Mouse (Mus musculus) small intestine, adult 2 months (tissue): Measurements from ENCODE around the gene Galntl5. TPM values are rescaled to one million over a fixed set of nuclear protein-coding genes. Genes with fewer than 3 reads are reported as not detected.

ENCODE experiments used
- H3K27ac ChIP-seq: fragments of 200-500 bp; 2 replicates; pipeline ENCODE4 v1.5.1; 2012; ENCODE audit warnings: low read depth, low read length, control low read depth, inconsistent platforms; ENCODE audit not compliant: insufficient read depth
- H3K27me3 ChIP-seq: fragments of 200-500 bp; 2 replicates; pipeline ENCODE4 v1.6.1; 2012; ENCODE audit warnings: mild to moderate bottlenecking, moderate library complexity, low read length, inconsistent platforms; ENCODE audit not compliant: control insufficient read depth, insufficient read depth
- H3K36me3 ChIP-seq: fragments of 200-500 bp; 2 replicates; pipeline ENCODE4 v1.6.1; 2012; ENCODE audit warnings: mild to moderate bottlenecking, low read length, control low read depth, inconsistent platforms; ENCODE audit not compliant: control insufficient read depth, insufficient read depth
- H3K4me1 ChIP-seq: fragments of 200-500 bp; 2 replicates; pipeline ENCODE4 v1.6.1; 2012; ENCODE audit warnings: low read length, inconsistent platforms, mixed read lengths; ENCODE audit not compliant: control insufficient read depth, insufficient read depth, insufficient read length
- H3K4me3 ChIP-seq: fragments of 200-500 bp; 2 replicates; pipeline ENCODE4 v1.5.1; 2012; ENCODE audit warnings: low read depth, mild to moderate bottlenecking, control low read depth, inconsistent platforms, low read length, moderate library complexity
- CTCF ChIP-seq: fragments of 200-500 bp; IDR thresholded peaks from 2 replicates; pipeline ENCODE4 v1.5.1; 2012; ENCODE audit warnings: low read depth, mild to moderate bottlenecking, control low read depth, inconsistent platforms, low read length, moderate library complexity, mixed read lengths; ENCODE audit not compliant: insufficient replicate concordance, insufficient read length; ENCODE audit errors: extremely low read depth
- POLR2A ChIP-seq: fragments of 200-500 bp; IDR thresholded peaks from 2 replicates; pipeline ENCODE4 v1.6.1; 2012; ENCODE audit warnings: low read depth, mild to moderate bottlenecking, control low read depth, inconsistent platforms, low read length, moderate library complexity
- WGBS: fragments of 180-500 bp; shearing (Covaris S2); methylation state at CpG from one replicate; pipeline ENCODE4 v1.1.7; 2018; 5-methylcytosine and 5-hydroxymethylcytosine counted together
- polyA plus RNA-seq: library from polyadenylated mRNA; depleted of rRNA; stranded (reverse); fragments of >200 nt; gene quantifications from 2 replicates; pipeline ENCODE4 v1.2.3, GENCODE M21; 2012

Galntl5 gene
- polyA plus RNA-seq, 1 experiment: not detected

DNA sequence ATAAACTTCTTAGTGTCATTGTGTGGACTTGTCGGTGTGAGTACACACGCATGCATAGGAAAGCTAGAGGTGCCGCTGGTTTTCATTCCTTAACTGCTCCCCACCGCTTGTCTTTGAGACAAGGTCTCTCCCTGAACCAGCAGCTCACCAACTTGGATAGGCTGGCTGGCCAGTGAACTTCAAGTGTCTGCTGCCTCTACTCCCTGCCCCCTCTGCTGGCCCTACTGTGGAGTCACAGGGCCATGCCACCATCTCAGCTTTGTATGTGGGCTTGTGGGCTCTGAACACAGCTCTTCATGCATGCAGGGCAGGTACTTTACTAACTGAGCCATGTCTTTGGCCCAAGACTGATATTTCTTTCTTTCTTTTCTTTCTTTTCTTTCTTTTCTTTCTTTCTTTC lies 2.0 kb upstream of the Galntl5 start:
- WGBS: 95% methylated on average over 4 of the region's 4 CpGs
- no peaks in the 10 kb centered on the region for H3K4me1 ChIP-seq
- H3K4me3 ChIP-seq: no peak overlapping the region
- no peaks in the 10 kb centered on the region for H3K27me3 ChIP-seq
- no peak overlapping the region for H3K27ac ChIP-seq
- H3K36me3 ChIP-seq: no peaks in the 10 kb centered on the region
- no peak for TF ChIP-seq POLR2A
- no peak for TF ChIP-seq CTCF

DNA sequence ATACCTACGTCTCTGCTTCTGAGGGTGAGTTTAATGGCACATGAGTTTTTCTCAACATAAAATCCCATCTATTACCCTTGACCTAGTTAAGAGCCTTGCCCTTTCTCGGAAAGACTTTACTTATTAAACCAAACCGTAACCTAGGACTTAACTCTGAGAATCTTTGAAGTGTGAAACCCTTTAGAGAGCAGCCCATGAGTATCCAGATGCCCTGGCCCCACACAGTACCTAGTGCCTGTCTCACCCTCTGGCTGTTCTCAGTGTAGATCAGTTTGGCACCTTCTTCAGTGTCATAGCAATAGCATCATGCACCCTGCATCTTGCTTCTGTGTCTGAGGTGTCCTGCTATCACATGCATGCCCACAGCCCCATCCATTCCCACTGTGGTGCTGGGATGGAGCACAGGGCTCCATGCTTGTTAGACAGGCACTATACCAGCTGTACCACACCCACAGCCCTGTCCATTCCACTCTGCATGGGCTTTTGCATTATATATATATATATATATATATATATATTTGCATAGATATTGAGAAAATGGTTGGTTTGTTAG lies 1.2 kb upstream of the Galntl5 start:
- Histone ChIP-seq H3K36me3 (no peaks in the 10 kb centered on the region), H3K27me3 (no peaks in the 10 kb centered on the region), H3K27ac (no peak overlapping the region), H3K4me3 (no peak overlapping the region), H3K4me1 (no peaks in the 10 kb centered on the region)
- 88% methylated on average over 3 of the region's 3 CpGs for WGBS
- TF ChIP-seq POLR2A (no peak), CTCF (no peak)

DNA sequence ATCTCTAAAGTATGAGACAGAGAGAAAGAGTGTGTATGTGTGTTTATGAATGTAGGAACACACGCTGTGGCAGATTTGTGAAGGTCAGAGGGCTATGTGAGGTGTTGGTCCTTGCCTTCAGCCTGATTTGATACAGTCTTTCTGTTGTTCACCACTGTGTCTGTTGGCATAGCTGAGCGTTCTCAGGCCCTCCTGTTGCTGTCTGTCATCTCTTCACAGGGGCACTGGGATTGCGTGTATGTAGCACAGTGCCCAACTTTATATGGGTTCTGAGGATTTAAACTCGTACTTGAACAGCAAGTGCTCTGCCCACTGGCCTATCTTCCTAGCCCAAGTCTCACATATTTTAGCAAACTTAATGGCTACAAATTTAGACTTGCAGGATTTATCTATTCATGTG lies 2.3 kb downstream of the Galntl5 start:
- no peak overlapping the region for H3K27ac ChIP-seq
- TF ChIP-seq CTCF (no peak), POLR2A (no peak)
- WGBS: 91% methylated on average over 4 of the region's 4 CpGs
- H3K4me1 ChIP-seq: no peaks in the 10 kb centered on the region
- no peaks in the 10 kb centered on the region for H3K27me3 ChIP-seq
- H3K4me3 ChIP-seq: no peak overlapping the region
- H3K36me3 ChIP-seq: no peaks in the 10 kb centered on the region

GRCm38 (mm10) chr5:25184594-25184993 lies 3.3 kb downstream of the Galntl5 start:
- Histone ChIP-seq H3K4me1 (no peaks in the 10 kb centered on the region), H3K27me3 (no peaks in the 10 kb centered on the region), H3K27ac (no peak overlapping the region), H3K36me3 (no peaks in the 10 kb centered on the region), H3K4me3 (no peak overlapping the region)
- TF ChIP-seq POLR2A (no peak), CTCF (no peak)
- 41% methylated on average over 2 of the region's 2 CpGs for WGBS

GRCm38 (mm10) chr5:25187727-25188126 lies 6.5 kb downstream of the Galntl5 start:
- Histone ChIP-seq H3K4me3 (no peak overlapping the region), H3K27ac (no peak overlapping the region), H3K36me3 (no peaks in the 10 kb centered on the region), H3K4me1 (no peaks in the 10 kb centered on the region), H3K27me3 (no peaks in the 10 kb centered on the region)
- TF ChIP-seq POLR2A (no peak), CTCF (no peak)

DNA sequence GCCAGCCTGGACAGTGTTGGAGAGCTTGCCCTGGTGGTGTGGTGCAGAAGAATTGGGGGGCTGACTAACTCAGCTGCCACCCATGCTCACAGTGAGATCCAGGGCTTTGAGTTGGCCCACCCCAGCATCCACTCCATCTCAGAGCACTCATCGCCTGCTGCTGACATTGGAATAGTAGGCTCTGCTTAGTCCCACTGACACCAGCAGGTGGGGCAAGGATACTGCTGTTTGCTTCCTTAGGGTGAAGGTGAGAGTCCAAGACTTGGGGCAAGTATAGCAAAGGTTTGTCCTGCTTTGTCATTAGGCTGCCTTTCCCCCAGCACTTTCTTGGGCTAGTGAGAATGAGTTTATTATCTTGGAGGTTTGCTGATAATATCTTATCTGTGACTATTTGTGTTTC lies 7.5 kb downstream of the Galntl5 start:
- no peaks in the 10 kb centered on the region for H3K27me3 ChIP-seq
- H3K4me1 ChIP-seq: no peaks in the 10 kb centered on the region
- WGBS: 26% methylated on average over 1 of the region's 1 CpGs
- no peak overlapping the region for H3K4me3 ChIP-seq
- no peaks in the 10 kb centered on the region for H3K36me3 ChIP-seq
- H3K27ac ChIP-seq: no peak overlapping the region
- TF ChIP-seq CTCF (peak; percentile 65; the same call in 1 of the 2 replicates), POLR2A (no peak)

DNA sequence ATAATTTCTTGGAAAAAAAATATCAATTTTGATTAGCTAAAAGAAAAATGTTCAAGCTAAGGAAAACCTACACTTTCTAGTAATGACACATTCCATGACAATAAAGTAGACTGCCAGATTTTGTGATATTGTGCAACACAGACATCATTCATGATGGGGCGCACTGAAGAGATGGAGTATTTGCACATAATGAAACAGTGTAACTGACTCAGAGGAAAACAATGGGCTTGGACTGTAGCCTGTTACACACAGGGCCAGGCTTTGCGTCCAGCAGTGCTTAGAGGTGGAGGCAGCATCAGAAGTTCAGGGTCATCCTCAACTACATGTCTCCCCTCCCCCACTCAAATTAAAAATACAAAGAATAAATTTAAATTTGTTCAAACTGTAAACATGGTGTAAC lies 9.3 kb downstream of the Galntl5 start:
- no peak overlapping the region for H3K27ac ChIP-seq
- no peaks in the 10 kb centered on the region for H3K27me3 ChIP-seq
- H3K4me1 ChIP-seq: no peaks in the 10 kb centered on the region
- H3K4me3 ChIP-seq: no peak overlapping the region
- TF ChIP-seq POLR2A (no peak), CTCF (no peak)
- no peaks in the 10 kb centered on the region for H3K36me3 ChIP-seq
- 75% methylated on average over 2 of the region's 2 CpGs for WGBS
